Mouse (Mus musculus): Measurements from ENCODE around the gene Tmem219. TPM values are rescaled to one million over a fixed set of nuclear protein-coding genes. Genes with fewer than 3 reads are reported as not detected.
"Not testable (repeated sequence)": the region's sequence is repeated elsewhere in the genome, so short reads cannot be mapped to it uniquely, and the experiment has no call there.

Gene Tmem219
- total RNA-seq, 2 experiments from 2014 or later, result 11.9 to 13.1 TPM

GRCm38 (mm10) chr7:126928384-126929037 lies 5.8 kb upstream of the Tmem219 start, which contains the start of gene Kctd13:
TSS of gene Kctd13 (plus strand) at chr7:126928879.
- DNase-seq, result peak; percentile 94
- intact Hi-C loops (cut with DNase I; ENCODE audit: low total_unique reads), result no loop called here

- no peak for DNase-seq
- intact Hi-C loops (cut with DNase I; ENCODE audit: low total_unique reads), result no loop called here
Observed at GRCm38 (mm10) chr7:126926299-126926698, 3.6 kb upstream of the Tmem219 start.

- intact Hi-C loops (cut with DNase I; ENCODE audit: low total_unique reads), result no loop called here
- no peak for DNase-seq
Observed at GRCm38 (mm10) chr7:126923999-126924398, 1.3 kb upstream of the Tmem219 start.

GRCm38 (mm10) chr7:126921563-126921962 lies 1.2 kb downstream of the Tmem219 start:
- intact Hi-C loops (cut with DNase I; ENCODE audit: low total_unique reads), result no loop called here
- DNase-seq, result no peak

DNA sequence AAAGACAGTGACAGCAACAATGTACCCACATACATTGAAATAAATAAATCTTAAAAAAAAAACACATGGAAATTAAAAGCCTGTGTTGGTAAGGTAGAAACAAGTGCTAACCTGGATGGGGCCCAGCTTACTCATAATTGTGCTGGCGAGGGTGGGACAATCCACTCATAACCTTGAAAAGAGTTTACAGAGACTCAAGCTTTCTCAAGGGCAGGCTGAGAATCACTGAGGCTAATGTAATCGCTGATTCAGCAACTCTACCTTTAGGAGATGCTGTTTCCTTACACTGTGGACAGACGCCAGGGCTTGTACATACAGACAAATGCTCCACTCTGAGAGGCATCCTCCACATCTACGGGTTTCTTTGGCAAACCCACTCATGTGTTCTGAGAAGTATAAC lies 2.7 kb downstream of the Tmem219 start:
- intact Hi-C loops (cut with DNase I; ENCODE audit: low total_unique reads), result no loop called here
- no peak for DNase-seq

DNA sequence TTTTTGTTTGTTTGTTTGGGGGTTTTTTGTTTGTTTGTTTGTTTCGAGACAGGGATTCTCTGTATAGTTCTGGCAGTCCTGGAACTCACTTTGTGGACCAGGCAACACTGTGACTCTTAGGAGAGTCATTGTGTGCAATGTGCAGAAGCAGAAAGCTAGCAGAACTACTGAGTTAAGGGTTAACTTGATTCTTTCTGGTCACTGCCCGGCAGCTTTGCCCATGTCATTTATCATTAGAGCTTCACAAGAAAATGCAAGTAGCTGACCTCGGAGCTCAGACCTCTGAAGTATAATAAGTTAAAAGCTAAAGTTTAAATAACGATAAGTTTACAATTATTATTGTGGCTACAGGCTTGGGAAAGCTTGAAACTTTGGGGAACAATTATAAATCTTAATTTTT lies 4.4 kb downstream of the Tmem219 start:
- DNase-seq; intact Hi-C loops (cut with DNase I; ENCODE audit: low total_unique reads): not testable (repeated sequence)

DNA sequence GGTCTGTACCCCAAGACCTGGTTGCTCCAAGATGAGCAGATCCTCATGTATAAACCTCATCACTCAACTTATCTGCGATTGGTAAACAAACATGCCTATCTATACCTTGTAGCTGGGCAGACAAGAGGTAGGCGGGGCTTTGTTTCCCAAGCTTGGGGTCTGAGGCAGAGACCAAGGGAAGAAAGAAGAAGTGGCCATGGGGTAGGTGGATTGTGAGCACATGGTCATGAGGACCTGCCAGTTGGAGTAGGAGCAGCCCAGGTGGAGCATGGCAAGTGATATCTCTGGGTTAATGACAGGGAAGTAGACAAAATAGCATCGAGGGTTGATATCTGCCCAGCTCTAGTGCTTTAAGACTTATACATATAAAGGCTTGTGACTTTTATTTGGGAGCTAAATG lies 7.9 kb downstream of the Tmem219 start:
- DNase-seq, result no peak

DNA sequence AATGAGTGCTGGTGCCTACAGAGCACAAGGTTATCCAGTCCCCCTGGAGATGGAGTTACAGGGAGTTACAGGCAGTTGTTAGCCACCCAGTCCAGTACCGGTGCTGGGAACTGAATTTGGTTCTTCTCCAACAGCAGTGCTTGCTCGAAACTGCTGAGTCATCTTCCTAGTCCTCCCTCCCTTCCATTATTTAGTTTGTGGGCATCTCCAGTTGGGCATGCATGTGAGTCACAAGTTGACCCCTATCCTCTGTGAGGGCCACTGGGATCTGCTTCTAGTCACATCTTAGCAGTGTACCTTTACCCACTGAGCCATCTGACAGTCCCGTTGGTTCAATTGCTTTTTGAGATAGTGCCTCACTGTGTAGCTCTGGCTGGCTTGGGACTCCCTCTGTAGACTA lies 17.1 kb downstream of the Tmem219 start:
- DNase-seq, result no peak
- intact Hi-C loops (cut with DNase I; ENCODE audit: low total_unique reads), result no loop called here

More for the DNA sequence above, 7.9 kb downstream of the Tmem219 start:
- intact Hi-C loops (cut with DNase I; ENCODE audit: low total_unique reads), result no loop called here

- intact Hi-C loops (cut with DNase I; ENCODE audit: low total_unique reads); DNase-seq: not testable (repeated sequence)
Observed at GRCm38 (mm10) chr7:126899781-126900180, 22.9 kb downstream of the Tmem219 start.

GRCm38 (mm10) chr7:126898102-126898990 lies 24.4 kb downstream of the Tmem219 start:
- intact Hi-C loops (cut with DNase I; ENCODE audit: low total_unique reads), result no loop called here
- DNase-seq, result peak; percentile 99

GRCm38 (mm10) chr7:126897390-126898101 lies 25.2 kb downstream of the Tmem219 start:
- DNase-seq, result no peak
- intact Hi-C loops (cut with DNase I; ENCODE audit: low total_unique reads), result no loop called here

DNA sequence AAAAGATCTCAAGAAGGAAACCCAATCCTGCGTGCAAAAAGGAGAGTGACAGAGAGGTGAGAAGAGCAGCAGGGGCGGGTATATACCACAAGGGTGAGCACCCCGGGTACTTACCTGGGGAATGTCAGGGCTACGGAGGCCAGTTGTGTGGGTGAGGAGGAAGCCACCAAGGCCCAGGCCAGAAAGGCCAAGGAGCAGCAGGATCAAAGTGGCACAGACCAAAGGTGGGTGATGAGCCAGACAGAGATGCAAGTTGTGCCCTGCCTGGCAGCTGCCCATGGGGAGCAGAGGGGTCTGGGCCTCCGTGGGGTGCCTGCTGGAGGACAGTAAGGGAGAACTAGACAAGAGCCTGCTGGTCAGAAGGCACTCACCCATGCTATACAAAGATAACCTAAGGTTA lies 25.8 kb downstream of the Tmem219 start:
- intact Hi-C loops (cut with DNase I; ENCODE audit: low total_unique reads), result no loop called here
- no peak for DNase-seq

- intact Hi-C loops (cut with DNase I; ENCODE audit: low total_unique reads), result no loop called here
- DNase-seq, result no peak
Observed at GRCm38 (mm10) chr7:126888852-126889251, 33.9 kb downstream of the Tmem219 start.

DNA sequence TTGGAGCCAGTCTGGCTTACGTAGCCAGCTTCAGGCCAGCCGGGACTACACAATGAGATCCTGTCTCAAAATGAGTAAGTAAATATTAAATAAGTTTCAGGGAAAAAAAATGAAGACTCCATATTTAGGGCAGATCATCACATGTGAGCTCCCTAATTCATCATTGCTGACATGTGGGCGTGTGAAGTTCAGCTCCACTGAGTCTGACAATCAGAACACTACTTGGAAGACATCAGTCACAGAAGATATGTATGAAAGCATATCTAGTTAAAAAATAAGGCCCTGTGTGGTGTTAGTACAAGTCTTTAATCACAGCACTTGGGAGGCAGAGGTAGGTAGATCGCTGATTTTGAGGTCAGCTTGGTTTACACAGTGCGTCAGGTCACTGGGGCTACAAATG lies 35.4 kb downstream of the Tmem219 start:
- intact Hi-C loops (cut with DNase I; ENCODE audit: low total_unique reads), result no loop called here
- no peak for DNase-seq

DNA sequence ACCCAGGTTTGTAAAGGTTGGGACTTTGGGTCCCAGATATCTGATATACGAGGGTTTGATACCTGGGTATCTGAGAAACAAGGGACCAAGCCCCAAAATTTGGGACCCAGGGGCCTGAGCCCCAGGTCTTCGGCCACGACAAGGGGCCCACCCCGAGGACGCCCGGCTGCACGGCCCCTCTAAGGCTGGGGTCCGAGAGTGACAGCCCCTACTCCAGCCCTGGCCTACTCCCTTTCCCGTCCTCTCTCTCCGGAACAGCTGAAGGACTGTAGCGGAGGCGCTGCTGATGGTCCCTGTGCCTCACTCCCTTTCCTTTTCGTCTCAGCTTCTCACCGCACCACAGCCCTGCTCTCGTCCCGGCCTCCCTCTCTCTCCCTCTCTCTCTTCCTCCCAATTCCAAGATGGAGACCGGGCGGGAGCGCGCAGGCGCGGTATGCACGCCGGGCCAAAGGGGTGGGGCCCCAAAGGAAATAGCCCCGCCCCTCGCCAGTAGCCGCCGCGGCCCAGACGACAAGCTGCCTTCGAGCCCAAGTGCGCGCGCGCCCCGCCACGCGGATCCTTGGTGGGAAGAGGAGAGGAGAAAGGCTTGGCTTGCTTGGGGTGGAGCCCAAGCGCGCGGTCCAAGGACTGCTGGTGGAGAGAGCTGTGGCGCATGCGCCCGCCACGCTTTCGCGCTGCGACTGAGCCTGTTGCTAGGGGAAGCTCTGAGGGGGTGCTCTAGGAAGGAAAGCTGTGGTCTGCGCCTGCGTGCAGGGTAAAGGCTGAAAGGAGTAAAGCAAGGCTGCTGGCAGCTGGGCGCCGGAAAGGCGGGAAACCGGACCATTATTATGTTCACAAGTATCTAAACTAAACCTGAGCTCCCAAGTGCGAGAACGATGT lies 38.2 kb downstream of the Tmem219 start, which contains the start of gene Taok2:
TSS of gene Taok2 (minus strand) at position 418 of the 879 bp plus-strand sequence.
- DNase-seq, result peak; percentile 98
- intact Hi-C loops (cut with DNase I; ENCODE audit: low total_unique reads), result no loop called here

- DNase-seq, result no peak
- intact Hi-C loops (cut with DNase I; ENCODE audit: low total_unique reads), result no loop called here
Observed at GRCm38 (mm10) chr7:126883731-126884181, 39.0 kb downstream of the Tmem219 start.

DNA sequence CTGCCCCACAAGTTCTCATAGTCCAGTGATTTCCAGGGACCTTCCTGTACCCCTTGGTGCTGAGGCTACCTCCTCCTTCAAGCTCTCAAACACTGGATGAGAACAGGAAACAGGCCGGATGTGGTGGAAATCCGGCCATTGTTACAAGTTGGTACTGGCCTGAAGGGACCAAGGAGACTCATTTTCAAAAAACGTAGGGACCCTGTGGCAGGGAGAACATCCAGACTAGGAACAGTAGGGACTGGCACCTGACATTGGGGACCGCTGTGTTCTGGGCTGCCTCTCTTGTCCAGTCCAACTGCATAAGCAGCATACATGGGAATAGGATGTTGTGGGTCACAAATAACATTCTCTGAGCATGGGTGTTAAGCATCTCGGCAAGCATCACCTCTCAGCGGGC lies 41.7 kb downstream of the Tmem219 start:
- intact Hi-C loops (cut with DNase I; ENCODE audit: low total_unique reads), result no loop called here
- no peak for DNase-seq

GRCm38 (mm10) chr7:126877239-126877638 lies 45.5 kb downstream of the Tmem219 start:
- DNase-seq, result no peak
- intact Hi-C loops (cut with DNase I; ENCODE audit: low total_unique reads), result no loop called here

GRCm38 (mm10) chr7:126870520-126870891 lies 52.2 kb downstream of the Tmem219 start:
- intact Hi-C loops (cut with DNase I; ENCODE audit: low total_unique reads), result no loop called here
- no peak for DNase-seq
